Mouse (Mus musculus) layer of hippocampus, adult 11-12 months (tissue): Measurements from ENCODE around the gene Spata45.
A peak's percentile ranks its signal among the peaks of the same experiment; 100 is the strongest.
"Not testable (repeated sequence)": the region's sequence is repeated elsewhere in the genome, so short reads cannot be mapped to it uniquely, and the experiment has no call there.

ENCODE experiments used
- DNase-seq: peaks from one replicate; pipeline ENCODE4 v3.0.0; 2022; ENCODE audit warnings: low spot score

The Spata45 gene

GRCm38 (mm10) chr1:191036554-191037334, at the start of gene Spata45:
Gene Spata45, plus strand, starts transcription at chr1:191036639.
- no peak for DNase-seq

GRCm38 (mm10) chr1:190989437-190990082, 46.9 kb upstream of the Spata45 start:
- no peak for DNase-seq

DNA sequence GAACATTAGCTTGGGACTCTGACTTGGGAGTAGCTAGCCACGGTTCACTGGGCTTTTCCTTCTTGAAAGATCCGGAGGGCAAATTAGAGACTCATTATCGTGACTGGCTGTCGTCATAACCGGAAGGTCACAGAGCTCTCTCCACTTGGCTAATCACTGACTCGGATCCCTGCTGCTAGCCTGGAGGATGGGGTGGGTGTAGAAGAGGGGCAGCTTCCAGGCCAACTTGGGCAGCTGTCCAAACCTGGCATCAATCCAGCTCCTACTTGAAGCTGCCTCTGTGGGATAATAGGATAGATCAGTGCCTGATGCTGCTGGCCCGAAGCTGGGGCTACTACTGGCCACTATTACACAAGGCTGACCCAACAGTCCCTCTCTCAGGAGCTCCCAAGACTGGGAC, 40.9 kb upstream of the Spata45 start:
- peak; percentile 51 for DNase-seq

DNA sequence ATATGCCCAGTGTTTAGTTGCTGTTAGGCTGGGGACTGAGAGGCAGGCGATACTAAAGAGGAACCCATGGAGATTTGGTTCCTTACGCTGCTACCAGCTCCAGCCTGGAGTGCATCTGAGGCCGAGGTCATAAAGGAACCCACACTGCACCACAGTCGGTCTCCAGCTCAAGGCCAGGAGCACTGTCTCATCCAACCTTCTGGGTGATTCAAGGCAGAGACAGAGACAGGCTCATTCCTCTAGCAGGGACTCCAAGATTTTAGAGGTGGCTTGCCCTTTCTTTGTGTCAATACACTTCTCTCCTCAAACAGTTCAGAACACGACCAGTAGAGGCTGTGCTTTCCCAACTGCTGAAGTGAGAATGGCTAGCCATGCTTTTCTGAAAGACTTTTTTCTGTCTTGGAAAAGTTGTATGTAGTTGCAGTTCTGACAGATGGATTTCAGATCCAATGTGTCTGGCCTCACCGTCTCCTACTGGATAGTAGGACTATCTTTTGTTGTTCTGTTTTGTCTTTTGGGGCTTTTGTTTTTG, 40.0 kb upstream of the Spata45 start:
- no peak for DNase-seq

GRCm38 (mm10) chr1:190998027-190998426, 38.4 kb upstream of the Spata45 start:
- DNase-seq = no peak

GRCm38 (mm10) chr1:191000686-191001085, 35.8 kb upstream of the Spata45 start:
- no peak for DNase-seq

DNA sequence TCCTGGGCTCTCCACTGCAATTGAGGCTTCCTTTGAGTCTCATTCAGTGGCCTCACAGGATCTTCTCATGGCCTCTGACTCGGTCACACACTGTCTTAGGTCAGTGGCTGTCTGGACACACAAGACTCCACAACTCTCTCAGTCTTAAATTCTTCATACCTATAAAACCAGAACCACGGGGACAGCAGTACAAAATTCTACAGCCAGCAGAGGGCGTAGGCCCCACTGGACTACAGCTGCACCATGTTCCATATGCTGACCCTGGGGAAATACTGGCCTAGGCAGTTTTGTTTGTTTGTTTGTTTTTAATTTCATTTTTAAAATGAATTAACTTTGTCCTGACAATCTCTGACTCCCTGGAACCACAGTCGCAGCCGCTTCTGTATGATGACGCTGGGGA, 34.2 kb upstream of the Spata45 start:
- no peak for DNase-seq

GRCm38 (mm10) chr1:191008707-191009106, 27.7 kb upstream of the Spata45 start:
- no peak for DNase-seq

DNA sequence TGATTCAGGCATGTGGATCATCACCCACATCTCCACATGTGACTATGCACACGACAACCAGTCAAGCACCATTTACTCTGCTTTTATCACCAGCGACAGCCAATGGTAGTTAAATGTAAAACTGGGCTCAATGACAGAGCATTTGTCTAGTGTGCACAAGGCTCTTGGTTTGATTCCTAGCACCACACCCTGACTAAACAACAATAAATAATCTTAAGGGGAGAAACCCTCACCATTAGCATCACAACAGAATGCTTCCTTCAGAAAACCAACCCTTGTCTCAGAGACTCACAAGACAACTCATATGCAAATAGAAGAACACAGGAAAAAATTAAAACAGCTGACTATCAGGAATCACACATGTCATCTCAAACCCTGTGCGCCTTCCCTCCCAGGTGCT, 22.2 kb upstream of the Spata45 start:
- no peak for DNase-seq

DNA sequence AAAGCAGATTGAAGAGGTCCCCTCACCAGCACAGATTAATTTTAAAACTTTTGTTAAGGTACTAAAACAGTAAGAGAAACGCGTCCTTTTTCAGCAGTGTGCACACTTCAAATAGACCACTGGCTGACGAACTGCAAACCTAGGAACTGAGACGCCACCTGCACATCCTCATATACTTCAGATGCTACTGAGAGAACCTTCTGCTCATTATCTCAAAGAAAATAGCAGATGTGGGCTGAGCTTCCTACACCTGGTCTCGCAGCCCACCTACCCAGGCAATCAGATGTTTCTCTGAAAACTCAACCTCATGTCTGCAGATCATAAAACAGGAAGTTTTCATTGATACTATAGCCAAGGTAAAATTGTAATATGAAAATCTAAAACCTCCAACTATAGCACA, 16.6 kb upstream of the Spata45 start:
- DNase-seq = no peak

DNA sequence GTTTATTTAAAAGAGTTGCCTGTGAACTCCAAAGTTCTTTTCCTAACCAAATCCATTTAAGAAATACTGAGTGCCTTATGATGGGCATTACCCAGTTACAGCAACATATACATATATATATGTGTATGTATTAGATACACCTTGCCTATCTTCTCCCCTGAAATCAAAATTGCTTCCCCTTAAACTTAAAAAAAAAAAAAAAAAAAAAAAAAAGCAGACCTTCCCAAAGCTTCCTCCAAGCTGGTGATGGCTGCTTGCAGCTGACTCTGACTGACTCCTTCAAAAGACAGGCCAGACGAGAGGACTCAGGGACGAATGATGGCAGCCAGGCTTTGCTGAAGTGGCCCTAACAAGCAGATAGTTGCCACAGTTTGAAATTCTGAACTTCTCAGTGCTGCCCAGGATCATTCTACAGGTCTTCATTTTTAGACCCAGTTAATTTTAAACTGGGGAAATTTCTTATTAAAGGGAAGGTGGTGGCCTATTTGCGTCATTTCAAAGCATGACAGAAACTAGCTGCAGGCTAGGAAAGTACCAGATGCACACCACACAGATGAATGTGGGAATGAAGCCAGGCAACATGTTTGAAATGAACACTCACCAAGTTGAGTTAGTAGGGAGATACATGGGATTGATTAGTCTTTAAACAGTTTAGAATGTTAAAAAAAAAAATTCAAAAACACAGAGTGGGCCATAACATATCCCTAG, 16.1 kb upstream of the Spata45 start:
- DNase-seq = peak; percentile 22

DNA sequence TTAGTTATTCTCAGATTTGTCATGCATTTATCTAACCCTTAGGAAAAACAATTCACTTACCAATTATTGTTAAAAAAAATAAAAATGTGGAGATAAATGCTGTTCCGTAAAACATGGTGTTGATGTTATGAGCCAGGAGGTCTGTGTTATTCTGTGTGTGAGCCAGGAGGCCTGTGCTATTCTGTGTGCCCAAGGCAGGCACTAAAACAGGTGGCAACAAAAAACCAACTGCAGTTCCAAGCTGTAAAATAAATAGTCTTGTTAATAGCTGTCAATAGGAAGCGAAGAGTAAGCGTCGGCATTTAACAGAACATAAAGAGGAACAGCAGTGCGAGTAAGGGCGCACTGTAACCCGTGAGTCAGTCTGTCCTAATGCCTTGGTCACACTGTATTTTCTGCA, 15.4 kb upstream of the Spata45 start:
- peak; percentile 32 for DNase-seq

DNA sequence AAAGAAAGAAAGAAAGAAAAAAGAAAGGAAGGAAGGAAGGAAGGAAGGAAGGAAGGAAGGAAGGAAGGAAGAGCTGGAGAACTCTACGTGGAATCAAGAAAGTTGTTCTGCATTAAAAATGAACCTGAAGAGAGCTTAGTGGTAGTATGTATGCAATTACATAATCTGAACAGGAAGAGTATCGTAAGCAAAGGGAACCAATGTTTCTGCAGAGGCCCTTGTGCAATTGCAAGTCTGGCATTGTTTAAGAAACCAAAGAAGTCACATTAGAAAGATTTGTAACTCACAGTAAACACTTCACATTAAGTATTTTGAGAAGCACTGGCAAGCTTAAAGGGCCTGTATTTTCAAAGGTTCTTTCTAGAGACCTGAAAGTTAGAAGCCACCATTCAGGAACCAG, 13.3 kb upstream of the Spata45 start:
- DNase-seq = no peak

DNA sequence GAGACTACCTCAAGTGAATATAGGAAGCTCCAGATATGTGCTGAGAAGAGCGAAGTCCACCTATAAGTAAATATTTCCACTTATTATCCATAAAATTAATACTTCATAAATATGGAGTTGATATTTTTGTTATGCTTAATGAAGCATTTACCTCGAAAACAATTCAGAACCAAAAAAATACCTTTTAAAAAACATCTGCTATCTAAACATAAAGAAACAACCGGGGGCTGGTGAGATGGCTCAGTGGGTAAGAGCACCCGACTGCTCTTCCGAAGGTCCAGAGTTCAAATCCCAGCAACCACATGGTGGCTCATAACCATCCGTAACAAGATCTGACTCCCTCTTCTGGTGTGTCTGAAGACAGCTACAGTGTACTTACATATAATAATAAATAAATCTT, 12.6 kb upstream of the Spata45 start:
- not testable (repeated sequence) for DNase-seq

DNA sequence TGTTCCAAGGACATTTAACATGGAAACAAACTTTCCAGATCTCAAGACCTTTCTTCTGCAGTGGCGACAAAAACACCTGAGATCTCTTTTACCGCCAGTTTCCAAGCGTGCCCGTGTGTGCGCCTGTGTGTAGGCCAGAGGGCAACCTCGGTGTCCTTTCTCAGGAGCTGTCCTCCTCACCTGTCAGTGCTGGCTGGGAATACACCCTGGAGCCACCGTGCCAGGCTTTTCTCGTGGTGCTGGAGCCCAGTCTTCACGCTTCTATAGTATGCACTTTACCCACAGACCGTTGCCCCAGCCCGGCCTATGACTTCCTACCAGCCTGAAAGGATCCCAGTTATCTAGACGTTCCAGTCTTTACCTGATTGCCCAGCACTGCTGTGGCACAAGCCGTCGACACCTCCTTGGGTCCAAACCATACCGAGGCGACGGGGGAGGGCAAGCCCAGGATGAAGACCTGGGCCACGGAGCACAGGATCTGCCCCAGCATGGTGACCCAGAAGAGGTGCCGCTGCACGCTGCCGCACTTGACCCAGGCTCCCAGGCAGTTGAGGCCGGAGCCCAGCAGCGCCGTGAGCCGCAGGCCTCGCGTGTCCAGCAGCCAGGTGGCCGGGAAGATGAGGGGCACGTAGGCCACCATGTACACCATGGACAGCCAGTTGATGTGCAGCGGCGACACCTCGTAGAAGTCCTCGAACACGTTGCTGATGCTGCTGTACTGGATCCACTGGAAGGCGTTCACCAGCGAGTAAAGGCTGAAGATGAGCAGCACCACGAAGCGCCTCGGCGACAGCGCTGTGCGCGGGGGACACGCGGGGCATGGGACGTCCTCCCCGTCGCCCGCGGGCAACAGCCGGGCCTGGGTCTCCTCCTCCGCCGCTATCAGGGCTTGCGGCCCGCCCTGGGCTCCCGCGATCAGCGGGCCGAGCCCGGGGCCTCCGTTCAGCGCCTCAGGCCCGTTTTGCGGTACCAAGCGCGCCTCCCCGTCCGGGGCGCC, 11.1 kb upstream of the Spata45 start:
- DNase-seq = peak; percentile 34

- peak; percentile 99 for DNase-seq
These were observed 10.3 kb upstream of the Spata45 start, which contains the start of gene Flvcr1 for GRCm38 (mm10) chr1:191026021-191026713. Gene Flvcr1, minus strand, starts transcription at chr1:191026158.

GRCm38 (mm10) chr1:191030182-191030581, 6.3 kb upstream of the Spata45 start:
- DNase-seq = no peak

- DNase-seq = not testable (repeated sequence)
These were observed 5.5 kb upstream of the Spata45 start for GRCm38 (mm10) chr1:191030922-191031425.

GRCm38 (mm10) chr1:191035649-191036048, 790 bp upstream of the Spata45 start:
- DNase-seq = no peak

DNA sequence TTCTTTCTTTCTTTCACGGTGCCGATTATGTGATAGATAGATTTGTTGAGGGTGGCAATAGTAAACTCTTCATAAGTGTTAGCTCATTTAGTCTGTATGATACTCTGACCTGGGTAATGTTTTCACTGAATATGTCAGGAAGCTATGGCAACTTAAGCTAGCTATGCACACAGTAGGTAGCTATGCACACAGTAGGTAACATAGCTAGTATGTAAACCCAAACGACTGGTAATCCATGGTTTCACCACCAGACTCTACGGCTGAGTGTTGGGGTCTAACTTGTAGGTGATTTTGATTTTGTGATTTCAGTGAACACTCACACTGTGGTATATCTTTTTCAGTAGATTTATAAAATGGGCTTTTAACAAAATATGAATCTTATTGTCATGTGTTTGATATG, 1.6 kb downstream of the Spata45 start:
- DNase-seq = no peak

GRCm38 (mm10) chr1:191041352-191041751, 4.9 kb downstream of the Spata45 start:
- DNase-seq = no peak
